Mouse (Mus musculus) E14TG2a.4 (cell line): ENCODE data around the gene Foxo3.

ENCODE experiments used
- CTCF ChIP-seq: conservative IDR thresholded peaks from 2 replicates; pipeline ENCODE4 v1.5.1; 2014; ENCODE audit warnings: low read length
- NANOG ChIP-seq: IDR thresholded peaks from 2 replicates; pipeline ENCODE4 v1.6.1; 2014; ENCODE audit warnings: borderline replicate concordance, low read length, mixed read lengths

DNA sequence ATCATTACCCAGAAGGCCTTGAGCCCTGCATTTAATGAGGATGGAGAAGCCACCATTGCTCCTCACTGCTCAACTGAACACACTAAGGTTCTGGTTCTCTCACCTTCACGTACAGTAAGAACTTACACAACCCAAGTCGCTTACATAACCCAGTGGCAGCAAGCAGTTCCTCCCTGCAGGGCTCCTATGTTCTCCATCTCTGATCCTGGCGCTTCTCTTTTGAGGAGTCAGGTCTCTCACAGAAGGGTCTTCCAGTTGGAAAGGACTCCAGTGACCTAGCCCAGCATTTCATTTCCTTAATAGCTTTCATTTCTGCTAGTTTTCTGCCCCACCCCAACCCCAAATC lies 31.3 kb downstream of the Foxo3 start:
- TF ChIP-seq CTCF (no peak), NANOG (no peak)
